In the genomic region with DNA sequence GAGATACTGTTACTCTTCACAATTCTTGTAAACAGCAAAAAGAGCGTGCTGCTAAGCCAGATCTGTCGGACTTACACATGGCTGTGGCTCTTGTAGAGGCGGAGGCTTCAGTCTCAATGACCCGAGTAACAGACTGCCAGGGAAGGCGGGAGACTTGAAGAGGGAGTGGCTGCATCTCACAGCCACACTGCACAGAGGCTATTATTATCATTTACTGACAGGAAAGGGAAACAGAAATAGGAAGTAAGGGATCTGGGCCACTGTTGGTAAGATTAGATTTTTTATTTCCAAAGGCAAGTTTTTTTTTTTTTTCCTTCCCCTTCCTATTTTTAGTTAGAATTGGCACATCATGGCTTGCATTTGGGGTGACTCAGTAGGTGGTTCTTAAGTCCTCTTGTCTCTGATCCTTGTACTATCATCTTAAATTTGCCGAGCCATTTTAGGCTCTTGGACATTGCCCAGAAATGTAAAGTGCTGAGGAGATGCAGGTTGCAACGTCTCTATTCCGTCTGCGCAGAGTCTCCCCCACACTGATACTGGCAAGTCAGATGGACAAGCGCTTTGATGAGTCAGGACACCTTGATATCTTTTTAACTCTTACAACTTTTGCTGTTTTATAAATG, we compare ENCODE assay signal across 8 mouse cellular contexts. TPM values are rescaled to one million over a fixed set of nuclear protein-coding genes. Genes with fewer than 3 reads are reported as not detected.
DNase-seq lines count a peak whose midpoint lies in the region; ATAC-seq lines count a peak whose summit lies in the region.

No protein-coding gene starts in this region.

- peak; percentile 10 for DNase-seq in kidney, adult 18-20 months
- DNase-seq in kidney, adult 11 months, result no peak
- peak; percentile 30 to 48 for DNase-seq in frontal cortex, postnatal 36 days (ENCODE audit: low spot score in 2 of 2)
- peak; percentile 44 for DNase-seq in kidney, postnatal 10 days
- DNase-seq in c-Kit-positive CD71-positive TER-119-positive erythroid progenitor cells, embryonic 14.5 days (ENCODE audit: low spot score), result no peak
- DNase-seq in retina, postnatal 1 day, result no peak

- ATAC-seq in megakaryocyte, adult 5-6 weeks (ENCODE audit: poor library complexity, severe bottlenecking), result peak; percentile 90
- no peak for ATAC-seq in inflammation-experienced regulatory T-cells, adult 6 months

RNA-seq across cellular contexts. Expression of a gene that starts 20.3 kb away (rescaled TPM):
- 3.6 and 4.9 TPM in 2 replicates for total RNA-seq in megakaryocyte, adult 5-6 weeks (2015)
- 4.3 and 5.1 TPM in 2 replicates for total RNA-seq in megakaryocyte, adult 5-6 weeks (2017)
- 1 to 10 TPM; 3.3 to 6.9 (median 4.2) TPM for polyA plus RNA-seq in inflammation-experienced regulatory T-cells, adult 6 months (2017; shearing (Covaris generic))

RNA-seq across cellular contexts. Expression of a gene that starts 51.0 kb away (rescaled TPM):
- total RNA-seq in megakaryocyte, adult 5-6 weeks (2015), result 44.1 and 47.3 TPM in 2 replicates
- 28.9 and 29.4 TPM in 2 replicates for total RNA-seq in megakaryocyte, adult 5-6 weeks (2017)
- 10 to 100 TPM; 37.5 to 52.3 (median 43.1) TPM for polyA plus RNA-seq in inflammation-experienced regulatory T-cells, adult 6 months (2017; shearing (Covaris generic))

Comparison
In these comparisons a context has a peak if more than half of its experiments do, and no peak if none do; other contexts are left out.
1. DNase-seq: peak in kidney, adult 18-20 months (single experiment), frontal cortex, postnatal 36 days (2 of 2) and kidney, postnatal 10 days (single experiment); none in kidney, adult 11 months (single experiment), c-Kit-positive CD71-positive TER-119-positive erythroid progenitor cells, embryonic 14.5 days (single experiment) and retina, postnatal 1 day (single experiment).